In genomic region chr14:36212830-36213229, GRCm38 (mm10) we compare ENCODE assay signal across 8 mouse cellular contexts.
DNase-seq lines count a peak whose midpoint lies in the region; ATAC-seq and TF ChIP-seq lines count a peak whose summit lies in the region.
"Had no signal": no experiment of that assay in that cellular context is flagged by ENCODE, and none has a peak within 500 bp of the region (broad histone marks: within the 10 kb centered on the region; RNA-seq: fewer than 3 reads in every experiment).

No protein-coding gene starts in this region.

- no peaks in the 10 kb centered on the region for H3K27me3 ChIP-seq in testis, adult 2 months (ENCODE audit: control insufficient read depth, insufficient read depth, low read length)
- H3K27me3 ChIP-seq in embryonic facial prominence, embryonic 11.5 days (ENCODE audit: control insufficient read depth, insufficient read depth, low read length) = no peaks in the 10 kb centered on the region
- H3K27me3 ChIP-seq: hindbrain, embryonic 15.5 days had no signal

- DNase-seq in testis, postnatal 14 days (ENCODE audit: low spot score) = no peak
- DNase-seq in embryonic facial prominence, embryonic 11.5 days (ENCODE audit: low spot score) = peak; percentile 66
- peak; percentile 1 to 71 for DNase-seq in kidney, postnatal 36 days
- DNase-seq in thymus, adult 18-20 months = peak; percentile 4 to 30

- no peaks in the 10 kb centered on the region for H3K36me3 ChIP-seq in testis, adult 2 months (ENCODE audit: control insufficient read depth, insufficient read depth, low read length)
- no peaks in the 10 kb centered on the region for H3K36me3 ChIP-seq in embryonic facial prominence, embryonic 11.5 days (replicated peaks; ENCODE audit: control insufficient read depth, insufficient read depth, low read depth, low read length)
- H3K36me3 ChIP-seq: hindbrain, embryonic 15.5 days had no signal

- no peak overlapping the region for H3K4me2 ChIP-seq in embryonic facial prominence, embryonic 11.5 days (ENCODE audit: low read depth, low read length)
- H3K4me2 ChIP-seq: hindbrain, embryonic 15.5 days had no signal

- no peak overlapping the region for H3K27ac ChIP-seq in testis, adult 2 months (ENCODE audit: control insufficient read depth, insufficient read depth, low read depth, low read length)
- H3K27ac ChIP-seq in bone marrow, adult 2 months (ENCODE audit: control insufficient read depth, insufficient read depth, low read depth, low read length, poor library complexity) = no peak overlapping the region
- H3K27ac ChIP-seq in embryonic facial prominence, embryonic 11.5 days (replicated peaks; ENCODE audit: low read depth, low read length) = no peak overlapping the region
- H3K27ac ChIP-seq: hindbrain, embryonic 15.5 days had no signal

- no peak for TF ChIP-seq POLR2A in testis, adult 2 months (IDR thresholded peaks at IDR 0.05; ENCODE audit: control insufficient read depth, low read depth, low read length)
- no peak for TF ChIP-seq POLR2A in bone marrow, adult 2 months (IDR thresholded peaks at IDR 0.05; ENCODE audit: borderline replicate concordance, control insufficient read depth, low read depth, low read length)

- 45% methylated on average over 4 of the region's 4 CpGs for whole genome bisulfite sequencing in bone marrow, adult 2 months
- WGBS in embryonic facial prominence, embryonic 11.5 days = 38% methylated on average over 4 of the region's 4 CpGs

- no peaks in the 10 kb centered on the region for H3K9me3 ChIP-seq in embryonic facial prominence, embryonic 11.5 days (replicated peaks; ENCODE audit: control insufficient read depth, low read length)
- H3K9me3 ChIP-seq: hindbrain, embryonic 15.5 days had no signal

- H3K4me3 ChIP-seq in testis, adult 2 months (ENCODE audit: control insufficient read depth, low read depth, low read length) = no peak overlapping the region
- H3K4me3 ChIP-seq in bone marrow, adult 2 months (replicated peaks; ENCODE audit: control insufficient read depth, low read depth, low read length) = no peak overlapping the region
- no peak overlapping the region for H3K4me3 ChIP-seq in embryonic facial prominence, embryonic 11.5 days (ENCODE audit: low read depth, low read length)
- H3K4me3 ChIP-seq: hindbrain, embryonic 15.5 days had no signal

- TF ChIP-seq CTCF in testis, adult 2 months (IDR thresholded peaks at IDR 0.05; ENCODE audit: control insufficient read depth, insufficient read depth, insufficient replicate concordance, low read depth, low read length) = peak; percentile 39; the same call in 1 of the 2 replicates
- TF ChIP-seq CTCF in bone marrow, adult 2 months (IDR thresholded peaks at IDR 0.05; ENCODE audit: control insufficient read depth, insufficient read depth, low read length) = peak; percentile 36; the same call in 1 of the 2 replicates

- ATAC-seq in embryonic facial prominence, embryonic 11.5 days (replicated peaks; ENCODE audit: insufficient number of reproducible peaks, low FRiP score, low TSS enrichment, low read depth) = no peak
- peak; percentile 82 for ATAC-seq in megakaryocyte, adult 5-6 weeks (ENCODE audit: poor library complexity, severe bottlenecking)

- no peak overlapping the region for H3K9ac ChIP-seq in embryonic facial prominence, embryonic 11.5 days (replicated peaks; ENCODE audit: low read length)
- H3K9ac ChIP-seq: hindbrain, embryonic 15.5 days had no signal

- no peaks in the 10 kb centered on the region for H3K4me1 ChIP-seq in testis, adult 2 months (ENCODE audit: control insufficient read depth, insufficient read depth, low read length)
- H3K4me1 ChIP-seq in bone marrow, adult 2 months (ENCODE audit: control insufficient read depth, insufficient read depth, low read length) = no peaks in the 10 kb centered on the region; the same call in 1 of the 2 replicates
- no peaks in the 10 kb centered on the region for H3K4me1 ChIP-seq in embryonic facial prominence, embryonic 11.5 days (ENCODE audit: control insufficient read depth, insufficient read depth, low read length)
- H3K4me1 ChIP-seq: hindbrain, embryonic 15.5 days had no signal
